Mouse (Mus musculus) left cerebral cortex, adult 11 months (tissue): ENCODE results near the gene Defb28.

Experiments used
- DNase-seq: peaks from one replicate; pipeline ENCODE4 v3.0.0; 2022; ENCODE audit warnings: low spot score

The Defb28 gene

DNA sequence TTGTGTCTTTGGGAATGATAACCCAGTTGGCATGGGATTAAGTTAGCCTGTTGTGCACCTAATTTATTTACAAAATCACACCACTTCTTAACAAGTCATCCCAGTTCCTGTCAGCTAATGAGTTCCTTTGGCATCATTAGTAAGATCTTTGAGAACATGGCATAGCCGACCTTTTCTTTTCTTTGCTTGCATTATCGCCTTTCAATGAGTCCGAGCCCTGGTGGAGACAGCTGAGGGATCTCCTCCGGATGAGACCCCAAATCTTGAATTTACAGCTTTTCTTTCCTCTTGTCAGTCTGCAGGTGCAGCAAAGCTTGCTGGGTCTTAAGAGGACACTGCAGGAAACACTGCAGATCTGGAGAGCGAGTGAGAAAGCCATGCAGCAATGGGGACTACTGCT, 51.0 kb downstream of the Defb28 start, which contains the start of gene Gm17416:
TSS of gene Gm17416 (plus strand) at position 301 of the 400 bp plus-strand sequence.
- DNase-seq = no peak

DNA sequence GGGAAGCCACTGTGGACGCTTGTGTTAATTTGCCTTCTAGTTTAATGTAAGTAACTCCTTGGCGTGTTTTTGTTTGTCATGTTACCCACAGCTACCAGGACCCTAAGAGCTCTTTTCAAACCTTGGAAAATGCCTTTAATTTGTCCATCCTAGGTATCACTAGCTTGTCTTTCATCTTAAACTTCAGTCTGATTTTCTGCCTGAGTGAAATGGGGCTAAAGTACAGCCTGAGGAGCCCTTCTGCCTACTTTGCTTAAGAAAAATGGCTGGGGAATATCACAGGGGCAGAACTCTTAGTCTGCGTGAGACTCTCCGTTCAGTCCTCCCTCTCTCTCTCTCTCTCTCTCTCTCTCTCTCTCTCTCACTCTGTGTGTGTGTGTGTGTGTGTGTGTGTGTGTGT, 51.8 kb downstream of the Defb28 start:
- no peak for DNase-seq

DNA sequence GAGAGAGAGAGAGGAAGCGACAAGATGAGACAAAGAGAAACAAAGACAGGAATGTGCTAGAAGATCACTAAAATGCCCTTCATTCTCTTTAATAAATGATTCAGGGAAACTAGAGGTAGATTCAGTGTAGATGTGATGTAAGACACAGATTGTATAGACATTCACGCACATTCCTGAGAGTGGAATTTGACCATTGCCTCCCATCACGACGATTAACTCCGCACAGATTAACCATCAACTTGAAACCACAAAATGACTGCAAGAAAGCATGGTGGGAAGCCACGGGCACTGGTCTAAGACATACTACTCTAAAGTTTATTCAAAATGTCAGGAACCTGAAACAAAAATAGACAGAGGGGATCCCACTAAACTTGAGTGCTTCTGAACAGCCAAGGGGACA, 52.3 kb downstream of the Defb28 start:
- no peak for DNase-seq
